Mouse (Mus musculus) neural tube, embryonic 10.5 days (tissue): ENCODE measurements around the gene Art3.
A peak's percentile ranks its signal among the peaks of the same experiment; 100 is the strongest.

Experiments used
- DNase-seq: peaks from one replicate; pipeline ENCODE4 v3.0.0-alpha.2; 2017; ENCODE audit warnings: low spot score; ENCODE audit errors: extremely low spot score

The Art3 gene

GRCm38 (mm10) chr5:92331635-92332338 lies at the start of gene Art3:
Gene Art3, plus strand, starts transcription at chr5:92331827.
- no peak for DNase-seq

GRCm38 (mm10) chr5:92282571-92282970 lies 49.1 kb upstream of the Art3 start:
- DNase-seq: no peak

GRCm38 (mm10) chr5:92283107-92283506 lies 48.5 kb upstream of the Art3 start:
- no peak for DNase-seq

GRCm38 (mm10) chr5:92287840-92288239 lies 43.8 kb upstream of the Art3 start:
- DNase-seq: no peak

- no peak for DNase-seq
Observed at GRCm38 (mm10) chr5:92291652-92292414, 39.8 kb upstream of the Art3 start.

GRCm38 (mm10) chr5:92294525-92294924 lies 37.1 kb upstream of the Art3 start:
- no peak for DNase-seq

- no peak for DNase-seq
Observed at GRCm38 (mm10) chr5:92302149-92302840, 29.3 kb upstream of the Art3 start.

GRCm38 (mm10) chr5:92304291-92304690 lies 27.3 kb upstream of the Art3 start:
- no peak for DNase-seq

- peak; percentile 90 for DNase-seq
Observed at GRCm38 (mm10) chr5:92309681-92310511, 21.7 kb upstream of the Art3 start, which contains the start of gene Sdad1. Gene Sdad1, minus strand, starts transcription at chr5:92310479.

- peak; percentile 73 for DNase-seq
Observed at GRCm38 (mm10) chr5:92312046-92312715, 19.4 kb upstream of the Art3 start.

GRCm38 (mm10) chr5:92313776-92314175 lies 17.9 kb upstream of the Art3 start:
- DNase-seq: no peak

- no peak for DNase-seq
Observed at GRCm38 (mm10) chr5:92318119-92318518, 13.5 kb upstream of the Art3 start.

GRCm38 (mm10) chr5:92318596-92318995 lies 13.0 kb upstream of the Art3 start:
- DNase-seq: no peak

GRCm38 (mm10) chr5:92321631-92322400 lies 9.8 kb upstream of the Art3 start:
- no peak for DNase-seq

GRCm38 (mm10) chr5:92322612-92323011 lies 9.0 kb upstream of the Art3 start:
- no peak for DNase-seq

GRCm38 (mm10) chr5:92323264-92323663 lies 8.4 kb upstream of the Art3 start:
- no peak for DNase-seq

- no peak for DNase-seq
Observed at GRCm38 (mm10) chr5:92327367-92327766, 4.3 kb upstream of the Art3 start.

- DNase-seq: no peak
Observed at GRCm38 (mm10) chr5:92327929-92328328, 3.7 kb upstream of the Art3 start, which contains the start of gene Cxcl9. Gene Cxcl9, minus strand, starts transcription at chr5:92328079.

- no peak for DNase-seq
Observed at GRCm38 (mm10) chr5:92331122-92331521, 505 bp upstream of the Art3 start.

GRCm38 (mm10) chr5:92332359-92332840 lies 773 bp downstream of the Art3 start:
- no peak for DNase-seq
